Mouse (Mus musculus): ENCODE data around the gene Zbtb34. TPM values are rescaled to one million over a fixed set of nuclear protein-coding genes. Genes with fewer than 3 reads are reported as not detected.

Zbtb34 gene
- polyA plus RNA-seq, 1 experiment from 2014 or later: 9.2 TPM

DNA sequence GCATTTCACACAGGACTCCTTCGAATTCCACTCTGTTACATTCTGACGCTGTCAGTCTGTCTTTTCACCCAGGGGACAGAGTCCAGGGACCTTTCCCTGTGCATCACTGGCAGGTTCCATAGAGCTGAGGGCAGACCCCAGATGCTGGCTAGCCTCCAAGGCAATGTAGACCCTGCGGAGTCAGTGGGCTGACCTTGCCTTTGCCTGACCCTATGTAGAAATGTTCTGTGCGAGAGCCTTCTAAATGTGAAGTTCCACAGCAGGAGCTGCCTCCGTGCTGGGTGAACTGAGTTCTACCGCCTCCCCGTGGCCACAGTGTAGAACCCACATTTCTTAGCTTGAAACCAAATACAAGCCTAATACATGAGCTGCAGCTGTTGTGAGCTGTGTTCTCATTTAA, 28.9 kb downstream of the Zbtb34 start:
- no peak for ATAC-seq (ENCODE audit: insufficient read depth, low FRiP score, low TSS enrichment)
- Histone ChIP-seq H3K36me3 (ENCODE audit: control insufficient read depth, insufficient read depth, low read length) (no peaks in the 10 kb centered on the region), H3K9me3 (ENCODE audit: control insufficient read depth, low read length) (no peaks in the 10 kb centered on the region), H3K4me2 (ENCODE audit: low read depth) (no peak overlapping the region), H3K4me1 (ENCODE audit: control insufficient read depth, insufficient read depth, low read length) (no peaks in the 10 kb centered on the region), H3K4me3 (ENCODE audit: low read depth, low read length) (no peak overlapping the region), H3K27me3 (ENCODE audit: control insufficient read depth, insufficient read depth, low read length) (no peaks in the 10 kb centered on the region), H3K9ac (ENCODE audit: low read length) (no peak overlapping the region), H3K27ac (ENCODE audit: low read depth, low read length) (no peak overlapping the region)
- DNase-seq (ENCODE audit: low spot score): peak; percentile 71
- WGBS: 39% methylated on average over 7 of the region's 7 CpGs

- H3K27me3 ChIP-seq (ENCODE audit: control insufficient read depth, insufficient read depth, low read length): no peaks in the 10 kb centered on the region
Measured at GRCm38 (mm10) chr2:33401217-33401616, 29.9 kb downstream of the Zbtb34 start.

DNA sequence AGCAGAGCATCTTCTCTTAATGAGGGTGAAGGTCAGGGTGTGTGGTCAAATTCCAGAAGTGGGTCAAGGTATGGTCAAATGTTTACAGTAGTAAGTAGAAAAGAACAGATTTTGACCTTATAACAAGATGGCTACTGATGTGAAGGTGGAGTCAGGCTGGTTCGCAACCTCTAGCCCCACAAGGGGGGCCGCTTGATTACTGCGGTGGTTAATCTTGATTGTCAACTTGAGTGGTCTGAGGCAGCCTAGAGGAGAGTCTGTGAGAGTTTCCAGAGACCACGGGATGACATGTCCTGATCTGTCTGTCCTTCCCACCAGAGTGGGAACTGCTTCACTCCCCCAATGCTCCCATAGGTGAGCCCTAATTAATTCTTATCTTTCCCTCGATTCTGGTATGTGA, 30.6 kb downstream of the Zbtb34 start:
- no peaks in the 10 kb centered on the region for H3K36me3 ChIP-seq (ENCODE audit: control insufficient read depth, insufficient read depth, low read length)
- no peaks in the 10 kb centered on the region for H3K27me3 ChIP-seq (ENCODE audit: control insufficient read depth, insufficient read depth, low read length)
- H3K4me1 ChIP-seq (ENCODE audit: control insufficient read depth, insufficient read depth, low read length): no peaks in the 10 kb centered on the region
- no peaks in the 10 kb centered on the region for H3K9me3 ChIP-seq (ENCODE audit: control insufficient read depth, low read length)
- no peak overlapping the region for H3K4me3 ChIP-seq (ENCODE audit: low read depth, low read length)
- no peak overlapping the region for H3K9ac ChIP-seq (ENCODE audit: low read length)
- WGBS: 78% methylated on average over 5 of the region's 5 CpGs
- DNase-seq (ENCODE audit: low spot score) (no peak), ATAC-seq (ENCODE audit: insufficient read depth, low FRiP score, low TSS enrichment) (no peak)
- no peak overlapping the region for H3K27ac ChIP-seq (ENCODE audit: low read depth, low read length)
- H3K4me2 ChIP-seq (ENCODE audit: low read depth): no peak overlapping the region

More at GRCm38 (mm10) chr2:33401217-33401616, 29.9 kb downstream of the Zbtb34 start:
- no peaks in the 10 kb centered on the region for H3K9me3 ChIP-seq (ENCODE audit: control insufficient read depth, low read length)
- H3K27ac ChIP-seq (ENCODE audit: low read depth, low read length): no peak overlapping the region
- H3K4me1 ChIP-seq (ENCODE audit: control insufficient read depth, insufficient read depth, low read length): no peaks in the 10 kb centered on the region
- H3K36me3 ChIP-seq (ENCODE audit: control insufficient read depth, insufficient read depth, low read length): no peaks in the 10 kb centered on the region
- ATAC-seq (ENCODE audit: insufficient read depth, low FRiP score, low TSS enrichment) (no peak), DNase-seq (ENCODE audit: low spot score) (no peak)
- no peak overlapping the region for H3K9ac ChIP-seq (ENCODE audit: low read length)
- H3K4me2 ChIP-seq (ENCODE audit: low read depth): no peak overlapping the region
- no peak overlapping the region for H3K4me3 ChIP-seq (ENCODE audit: low read depth, low read length)
- 36% methylated on average over 3 of the region's 3 CpGs for WGBS

- H3K9ac ChIP-seq (ENCODE audit: low read length): no peak overlapping the region
- H3K4me2 ChIP-seq (ENCODE audit: low read depth): no peak overlapping the region
- no peak overlapping the region for H3K4me3 ChIP-seq (ENCODE audit: low read depth, low read length)
- WGBS: 90% methylated on average over 7 of the region's 7 CpGs
- no peak for DNase-seq (ENCODE audit: low spot score)
- no peaks in the 10 kb centered on the region for H3K27me3 ChIP-seq (ENCODE audit: control insufficient read depth, insufficient read depth, low read length)
- H3K4me1 ChIP-seq (ENCODE audit: control insufficient read depth, insufficient read depth, low read length): no peaks in the 10 kb centered on the region
- no peak overlapping the region for H3K27ac ChIP-seq (ENCODE audit: low read depth, low read length)
- ATAC-seq (ENCODE audit: insufficient read depth, low FRiP score, low TSS enrichment): no peak
- no peaks in the 10 kb centered on the region for H3K9me3 ChIP-seq (ENCODE audit: control insufficient read depth, low read length)
- H3K36me3 ChIP-seq (ENCODE audit: control insufficient read depth, insufficient read depth, low read length): no peaks in the 10 kb centered on the region
Measured at GRCm38 (mm10) chr2:33399091-33399490, 32.0 kb downstream of the Zbtb34 start.

- ATAC-seq (ENCODE audit: insufficient read depth, low FRiP score, low TSS enrichment) (no peak), DNase-seq (ENCODE audit: low spot score) (no peak)
- no peaks in the 10 kb centered on the region for H3K27me3 ChIP-seq (ENCODE audit: control insufficient read depth, insufficient read depth, low read length)
- H3K9me3 ChIP-seq (ENCODE audit: control insufficient read depth, low read length): no peaks in the 10 kb centered on the region
- no peaks in the 10 kb centered on the region for H3K4me1 ChIP-seq (ENCODE audit: control insufficient read depth, insufficient read depth, low read length)
- H3K27ac ChIP-seq (ENCODE audit: low read depth, low read length): no peak overlapping the region
- H3K4me2 ChIP-seq (ENCODE audit: low read depth): no peak overlapping the region
- H3K4me3 ChIP-seq (ENCODE audit: low read depth, low read length): no peak overlapping the region
- 79% methylated on average over 4 of the region's 4 CpGs for WGBS
- no peak overlapping the region for H3K9ac ChIP-seq (ENCODE audit: low read length)
- no peaks in the 10 kb centered on the region for H3K36me3 ChIP-seq (ENCODE audit: control insufficient read depth, insufficient read depth, low read length)
Measured at GRCm38 (mm10) chr2:33397036-33397435, 34.1 kb downstream of the Zbtb34 start.

DNA sequence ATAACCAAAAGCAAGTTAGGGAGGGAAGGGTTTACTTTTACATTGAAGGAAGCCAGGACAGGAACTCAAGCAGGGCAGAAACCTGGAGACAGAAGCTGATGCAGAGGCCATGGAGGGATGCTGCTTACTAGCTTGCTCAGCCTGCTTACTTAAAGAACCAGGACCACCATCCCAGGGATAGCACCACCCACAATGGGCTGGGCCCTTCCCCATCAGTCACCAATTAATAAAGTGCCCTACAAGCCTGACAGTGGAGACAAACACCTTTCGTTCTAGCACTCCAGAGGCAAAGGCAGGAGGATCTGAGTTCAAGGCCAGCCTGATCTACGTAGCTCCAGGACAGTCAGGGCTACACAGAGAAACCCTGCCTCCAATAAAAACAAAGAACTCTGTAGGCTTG, 36.1 kb downstream of the Zbtb34 start:
- H3K4me1 ChIP-seq (ENCODE audit: control insufficient read depth, insufficient read depth, low read length): no peaks in the 10 kb centered on the region
- ATAC-seq (ENCODE audit: insufficient read depth, low FRiP score, low TSS enrichment) (no peak), DNase-seq (ENCODE audit: low spot score) (no peak)
- H3K36me3 ChIP-seq (ENCODE audit: control insufficient read depth, insufficient read depth, low read length): no peaks in the 10 kb centered on the region
- H3K9ac ChIP-seq (ENCODE audit: low read length): no peak overlapping the region
- H3K27me3 ChIP-seq (ENCODE audit: control insufficient read depth, insufficient read depth, low read length): no peaks in the 10 kb centered on the region
- no peaks in the 10 kb centered on the region for H3K9me3 ChIP-seq (ENCODE audit: control insufficient read depth, low read length)
- no peak overlapping the region for H3K4me2 ChIP-seq (ENCODE audit: low read depth)
- no peak overlapping the region for H3K27ac ChIP-seq (ENCODE audit: low read depth, low read length)
- 91% methylated on average over 2 of the region's 2 CpGs for WGBS
- H3K4me3 ChIP-seq (ENCODE audit: low read depth, low read length): no peak overlapping the region

GRCm38 (mm10) chr2:33393951-33394635, 37.0 kb downstream of the Zbtb34 start:
- Histone ChIP-seq H3K9ac (ENCODE audit: low read length) (no peak overlapping the region), H3K4me1 (ENCODE audit: control insufficient read depth, insufficient read depth, low read length) (no peaks in the 10 kb centered on the region), H3K4me3 (ENCODE audit: low read depth, low read length) (no peak overlapping the region), H3K4me2 (ENCODE audit: low read depth) (no peak overlapping the region), H3K36me3 (ENCODE audit: control insufficient read depth, insufficient read depth, low read length) (no peaks in the 10 kb centered on the region), H3K27ac (ENCODE audit: low read depth, low read length) (no peak overlapping the region), H3K27me3 (ENCODE audit: control insufficient read depth, insufficient read depth, low read length) (no peaks in the 10 kb centered on the region), H3K9me3 (ENCODE audit: control insufficient read depth, low read length) (no peaks in the 10 kb centered on the region)
- WGBS: 84% methylated on average over 11 of the region's 11 CpGs
- ATAC-seq (ENCODE audit: insufficient read depth, low FRiP score, low TSS enrichment): no peak
- no peak for DNase-seq (ENCODE audit: low spot score)

DNA sequence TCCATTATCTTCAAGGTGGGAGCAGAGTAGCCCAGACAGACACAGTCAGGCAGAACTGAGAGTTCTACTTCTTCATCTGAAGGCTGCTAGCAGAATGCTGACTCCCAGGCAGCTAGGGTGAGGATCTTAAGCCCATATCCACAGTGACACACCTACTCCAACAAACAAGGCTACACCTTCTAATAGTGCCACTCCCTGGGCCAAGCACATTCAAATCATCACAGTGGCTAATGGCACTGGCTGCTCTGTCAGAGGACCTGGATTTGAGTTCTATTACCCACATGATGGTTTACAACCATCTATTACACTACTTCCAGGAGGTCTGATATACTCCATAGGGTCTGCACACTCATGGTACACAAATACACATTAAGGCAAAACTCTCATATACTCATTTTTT, 38.1 kb downstream of the Zbtb34 start:
- DNase-seq (ENCODE audit: low spot score): no peak
- Histone ChIP-seq H3K9ac (ENCODE audit: low read length) (no peak overlapping the region), H3K4me1 (ENCODE audit: control insufficient read depth, insufficient read depth, low read length) (no peaks in the 10 kb centered on the region), H3K4me3 (ENCODE audit: low read depth, low read length) (no peak overlapping the region), H3K27me3 (ENCODE audit: control insufficient read depth, insufficient read depth, low read length) (no peaks in the 10 kb centered on the region), H3K4me2 (ENCODE audit: low read depth) (no peak overlapping the region), H3K36me3 (ENCODE audit: control insufficient read depth, insufficient read depth, low read length) (no peaks in the 10 kb centered on the region), H3K9me3 (ENCODE audit: control insufficient read depth, low read length) (no peaks in the 10 kb centered on the region), H3K27ac (ENCODE audit: low read depth, low read length) (no peak overlapping the region)
- ATAC-seq (ENCODE audit: insufficient read depth, low FRiP score, low TSS enrichment): no peak

- H3K4me3 ChIP-seq (ENCODE audit: low read depth, low read length): peak overlapping the region; percentile 61
- WGBS: 31% methylated on average over 18 of the region's 18 CpGs
- no peak overlapping the region for H3K9ac ChIP-seq (ENCODE audit: low read length)
- no peaks in the 10 kb centered on the region for H3K9me3 ChIP-seq (ENCODE audit: control insufficient read depth, low read length)
- no peaks in the 10 kb centered on the region for H3K36me3 ChIP-seq (ENCODE audit: control insufficient read depth, insufficient read depth, low read length)
- H3K4me1 ChIP-seq (ENCODE audit: control insufficient read depth, insufficient read depth, low read length): peaks cover 4% of the 10 kb centered on the region; the same call in 1 of the 2 replicates
- H3K27me3 ChIP-seq (ENCODE audit: control insufficient read depth, insufficient read depth, low read length): no peaks in the 10 kb centered on the region
- H3K27ac ChIP-seq (ENCODE audit: low read depth, low read length): no peak overlapping the region
- DNase-seq (ENCODE audit: low spot score) (no peak), ATAC-seq (ENCODE audit: insufficient read depth, low FRiP score, low TSS enrichment) (no peak)
- H3K4me2 ChIP-seq (ENCODE audit: low read depth): peak overlapping the region; percentile 65
Measured at GRCm38 (mm10) chr2:33371648-33372408, 59.3 kb downstream of the Zbtb34 start.
